Mouse (Mus musculus) induced T-regulatory cell, adult 2 months (primary cell): ENCODE measurements around the gene Srpr.

Experiments
- DNase-seq: peaks from one replicate; pipeline ENCODE4 v3.0.0-alpha.2; 2012; ENCODE audit warnings: low read depth

Srpr gene

GRCm38 (mm10) chr9:35257365-35257764 lies 57.4 kb downstream of the Srpr start:
- no peak for DNase-seq

GRCm38 (mm10) chr9:35262418-35262817 lies 62.4 kb downstream of the Srpr start:
- no peak for DNase-seq

GRCm38 (mm10) chr9:35263431-35263830 lies 63.5 kb downstream of the Srpr start:
- DNase-seq, result no peak

- peak; percentile 22 for DNase-seq
Observed at GRCm38 (mm10) chr9:35264509-35264908, 64.5 kb downstream of the Srpr start.

GRCm38 (mm10) chr9:35267146-35267975 lies 67.4 kb downstream of the Srpr start, which contains the start of the genes Fam118b and Rpusd4:
Gene Fam118b, minus strand, starts transcription at chr9:35267805.
Gene Rpusd4, plus strand, starts transcription at chr9:35267865.
- DNase-seq, result peak; percentile 94

- DNase-seq, result no peak
Observed at GRCm38 (mm10) chr9:35267976-35268715, 68.2 kb downstream of the Srpr start.

- DNase-seq, result no peak
Observed at GRCm38 (mm10) chr9:35277855-35278365, 77.9 kb downstream of the Srpr start.

GRCm38 (mm10) chr9:35278451-35278850 lies 78.5 kb downstream of the Srpr start:
- DNase-seq, result no peak

- DNase-seq, result peak; percentile 85
Observed at GRCm38 (mm10) chr9:35282006-35282850, 82.3 kb downstream of the Srpr start.

- no peak for DNase-seq
Observed at GRCm38 (mm10) chr9:35282851-35283200, 82.9 kb downstream of the Srpr start.

GRCm38 (mm10) chr9:35283415-35284069 lies 83.6 kb downstream of the Srpr start:
- DNase-seq, result no peak

GRCm38 (mm10) chr9:35284351-35284750 lies 84.4 kb downstream of the Srpr start:
- DNase-seq, result no peak

- DNase-seq, result no peak
Observed at GRCm38 (mm10) chr9:35286351-35286750, 86.4 kb downstream of the Srpr start.

- no peak for DNase-seq
Observed at GRCm38 (mm10) chr9:35289992-35290391, 90.0 kb downstream of the Srpr start.

GRCm38 (mm10) chr9:35290417-35290816 lies 90.4 kb downstream of the Srpr start:
- no peak for DNase-seq

- DNase-seq, result no peak
Observed at GRCm38 (mm10) chr9:35290916-35291315, 90.9 kb downstream of the Srpr start.

GRCm38 (mm10) chr9:35293465-35293864 lies 93.5 kb downstream of the Srpr start:
- no peak for DNase-seq
